Mouse (Mus musculus) stomach, embryonic 16.5 days (tissue): ENCODE measurements around the gene Slc7a15. TPM values are rescaled to one million over a fixed set of nuclear protein-coding genes. Genes with fewer than 3 reads are reported as not detected.

Source experiments
- ATAC-seq: fragments of 200-750 bp; cut with Nextera tagmentation; 2 replicates; pipeline ENCODE4 v1.8.0; 2017; ENCODE audit warnings: moderate number of reproducible peaks, moderate TSS enrichment; ENCODE audit not compliant: insufficient read depth, low FRiP score
- H3K27ac ChIP-seq: fragments of 300-500 bp; sonication (generic); 2 replicates; pipeline ENCODE4 v1.5.1; 2014; ENCODE audit warnings: low read length
- H3K27me3 ChIP-seq: fragments of 300-500 bp; sonication (generic); 2 replicates; pipeline ENCODE4 v1.6.1; 2014; ENCODE audit warnings: low read length, control low read depth, mixed read lengths; ENCODE audit not compliant: control insufficient read depth, insufficient read depth
- H3K36me3 ChIP-seq: fragments of 300-500 bp; sonication (generic); 2 replicates; pipeline ENCODE4 v1.6.1; 2014; ENCODE audit warnings: low read length; ENCODE audit not compliant: control insufficient read depth, insufficient read depth
- H3K4me1 ChIP-seq: fragments of 300-500 bp; sonication (generic); 2 replicates; pipeline ENCODE4 v1.6.1; 2014; ENCODE audit warnings: low read length, control low read depth, mixed read lengths; ENCODE audit not compliant: control insufficient read depth, insufficient read depth
- H3K4me2 ChIP-seq: fragments of 300-500 bp; sonication (generic); 2 replicates; pipeline ENCODE4 v1.6.1; 2014; ENCODE audit warnings: low read depth, low read length, mixed read lengths
- H3K4me3 ChIP-seq: fragments of 300-500 bp; sonication (generic); replicated peaks from 2 replicates; pipeline ENCODE4 v1.5.1; 2014; ENCODE audit warnings: mild to moderate bottlenecking, low read length
- H3K9ac ChIP-seq: fragments of 300-500 bp; sonication (generic); 2 replicates; pipeline ENCODE4 v1.6.1; 2014; ENCODE audit warnings: low read length
- H3K9me3 ChIP-seq: fragments of 300-500 bp; sonication (generic); replicated peaks from 2 replicates; pipeline ENCODE4 v1.6.1; 2016; ENCODE audit warnings: low read length, control low read depth; ENCODE audit not compliant: control insufficient read depth
- WGBS: fragments of 180-500 bp; shearing (Covaris S2); extraction: QIAGEN DNeasy Blood & Tissue Kit; methylation state at CpG from one replicate; pipeline ENCODE4 v1.1.7; 2014; 5-methylcytosine and 5-hydroxymethylcytosine counted together
- polyA plus RNA-seq: library from polyadenylated mRNA; unstranded; fragments of >200 nt; fragmentation: Nextera tagmentation; extraction: Ambion mirVana; gene quantifications from 2 replicates; pipeline ENCODE4 v1.2.1, GENCODE M21; 2015

Slc7a15 gene
- polyA plus RNA-seq, 1 experiment from 2014 or later: not detected

DNA sequence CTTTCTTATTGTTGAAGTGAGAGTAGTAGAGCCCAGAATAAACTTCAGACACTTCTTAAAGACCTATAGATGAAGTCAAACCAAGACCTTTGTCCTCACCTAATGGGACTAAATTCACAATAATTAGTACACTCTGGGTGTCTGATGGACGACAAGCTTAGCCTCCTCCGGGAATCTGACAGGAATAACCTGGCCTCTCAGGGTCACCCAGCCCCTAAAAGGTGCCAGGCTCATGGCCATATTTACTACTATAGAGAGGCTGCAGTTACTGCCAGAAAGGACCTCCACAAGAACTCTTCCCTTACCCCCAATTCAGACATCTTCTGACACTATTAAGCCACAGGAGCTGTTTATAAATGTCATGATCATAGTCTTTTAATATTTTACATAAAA, 101.6 kb downstream of the Slc7a15 start:
- ATAC-seq: no peak
- Histone ChIP-seq H3K4me1 (peaks cover 30% of the 10 kb centered on the region), H3K4me3 (peak overlapping the region; percentile 90), H3K36me3 (no peaks in the 10 kb centered on the region), H3K4me2 (peak overlapping the region; percentile 89), H3K9ac (peak overlapping the region; percentile 57), H3K9me3 (no peaks in the 10 kb centered on the region), H3K27me3 (no peaks in the 10 kb centered on the region), H3K27ac (peak overlapping the region; percentile 96)
- 23% methylated on average over 2 of the region's 2 CpGs for WGBS

DNA sequence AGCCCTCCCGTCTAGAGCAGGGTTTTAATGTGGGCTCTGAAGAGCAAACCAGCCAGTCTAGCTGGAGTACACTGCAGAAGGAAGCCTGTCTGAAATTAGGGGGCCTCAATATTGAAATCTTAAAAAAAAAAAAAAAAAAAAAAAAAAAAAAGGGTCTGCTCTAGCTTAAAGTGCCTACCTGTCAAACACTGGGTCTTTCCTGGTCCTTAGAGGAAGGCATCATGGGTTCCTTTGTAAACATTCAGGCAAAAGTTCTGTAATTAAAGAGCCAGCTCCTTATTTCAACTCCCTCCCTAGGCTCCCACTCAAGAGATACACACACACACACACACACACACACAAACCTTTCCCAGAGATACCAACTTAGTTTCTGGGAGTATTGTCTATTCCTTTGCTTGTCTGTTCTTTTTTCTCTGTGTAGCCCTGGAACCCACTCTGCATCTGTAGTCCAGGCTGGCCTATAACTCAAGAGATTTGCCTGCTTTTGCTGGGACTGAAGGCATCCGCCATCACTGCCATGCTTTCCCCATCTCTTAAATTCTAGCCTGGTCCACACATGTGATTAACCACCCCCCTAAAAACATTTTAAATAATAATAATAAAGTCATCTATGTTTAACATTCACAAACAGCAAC, 102.1 kb downstream of the Slc7a15 start:
- H3K9ac ChIP-seq: peak overlapping the region; percentile 61; the same call in 1 of the 2 replicates
- H3K4me1 ChIP-seq: peaks cover 32% of the 10 kb centered on the region
- no peaks in the 10 kb centered on the region for H3K36me3 ChIP-seq
- H3K27ac ChIP-seq: peak overlapping the region; percentile 96
- no peak for ATAC-seq
- WGBS: 40% methylated on average over 2 of the region's 2 CpGs
- H3K4me3 ChIP-seq: peak overlapping the region; percentile 90
- H3K27me3 ChIP-seq: no peaks in the 10 kb centered on the region
- no peaks in the 10 kb centered on the region for H3K9me3 ChIP-seq
- peak overlapping the region; percentile 89 for H3K4me2 ChIP-seq

DNA sequence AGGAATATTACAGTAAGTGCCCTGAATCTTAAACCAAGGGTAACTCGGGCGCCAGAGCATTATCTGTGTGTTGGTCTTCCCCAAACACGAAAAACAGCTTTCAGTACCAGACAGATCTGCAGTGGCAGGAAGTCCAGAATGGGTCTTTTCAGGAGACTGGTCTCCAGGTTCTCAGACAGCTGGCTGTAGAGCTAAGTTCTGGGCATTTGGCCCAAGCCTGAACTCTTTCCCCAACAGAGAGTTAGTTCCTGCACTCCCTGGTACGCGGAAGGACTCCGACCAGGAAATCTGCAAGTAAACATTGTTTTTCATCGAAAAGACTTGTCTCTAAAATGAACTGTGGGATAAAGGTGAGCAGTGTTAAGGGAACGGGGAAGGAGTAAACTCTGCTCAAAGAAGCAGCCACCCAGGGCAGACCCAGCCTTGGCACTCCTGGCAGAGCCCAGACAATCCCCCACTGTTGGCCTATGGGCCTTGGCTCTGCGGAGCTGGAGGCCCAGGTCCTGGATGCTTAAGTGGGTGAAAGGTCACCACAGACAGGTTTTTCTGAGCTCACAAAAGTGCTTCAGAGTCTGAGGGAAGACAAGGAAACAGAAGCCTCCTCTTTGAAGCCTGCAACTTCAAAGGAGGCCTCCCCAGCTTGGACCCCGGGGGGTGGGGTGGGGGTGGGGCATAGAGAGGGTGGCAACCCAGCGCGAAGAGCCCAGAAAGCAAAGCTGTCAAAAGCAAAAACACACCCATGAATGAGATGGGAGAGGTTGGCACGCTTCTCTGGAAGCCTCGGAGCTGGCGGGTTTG, 102.8 kb downstream of the Slc7a15 start:
- peak overlapping the region; percentile 89 for H3K4me2 ChIP-seq
- peak overlapping the region; percentile 61; the same call in 1 of the 2 replicates for H3K9ac ChIP-seq
- H3K9me3 ChIP-seq: no peaks in the 10 kb centered on the region
- no peaks in the 10 kb centered on the region for H3K36me3 ChIP-seq
- ATAC-seq: peak; percentile 19; the same call in 1 of the 2 replicates
- H3K27ac ChIP-seq: peak overlapping the region; percentile 96
- 13% methylated on average over 15 of the region's 15 CpGs for WGBS
- H3K4me1 ChIP-seq: peaks cover 32% of the 10 kb centered on the region
- H3K4me3 ChIP-seq: peak overlapping the region; percentile 90; the same call in 1 of the 2 replicates
- H3K27me3 ChIP-seq: no peaks in the 10 kb centered on the region

DNA sequence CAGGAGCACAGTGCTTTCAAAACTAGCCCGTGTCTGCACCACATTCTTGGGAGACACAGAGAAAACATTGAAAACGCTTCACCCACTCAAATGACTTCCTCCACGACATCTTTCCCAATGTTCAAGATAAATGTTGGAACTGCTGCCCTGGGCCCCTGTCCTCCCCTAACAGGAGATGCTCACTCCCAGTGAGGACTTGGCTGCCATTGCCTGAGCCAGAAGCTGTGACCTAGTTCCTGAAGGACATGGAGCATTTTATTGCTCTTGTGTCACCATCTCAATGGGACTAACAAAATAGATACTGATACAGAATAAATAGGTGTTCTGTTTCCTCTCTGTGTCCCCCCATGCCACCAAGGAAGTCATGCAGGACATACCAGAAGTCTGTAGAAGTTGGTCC, 104.2 kb downstream of the Slc7a15 start:
- ATAC-seq: no peak
- H3K4me3 ChIP-seq: no peak overlapping the region
- H3K27me3 ChIP-seq: no peaks in the 10 kb centered on the region
- H3K36me3 ChIP-seq: no peaks in the 10 kb centered on the region
- WGBS: 69% methylated on average over 3 of the region's 3 CpGs
- H3K9ac ChIP-seq: no peak overlapping the region
- H3K4me2 ChIP-seq: no peak overlapping the region
- H3K27ac ChIP-seq: no peak overlapping the region
- H3K4me1 ChIP-seq: peaks cover 25% of the 10 kb centered on the region
- H3K9me3 ChIP-seq: no peaks in the 10 kb centered on the region

DNA sequence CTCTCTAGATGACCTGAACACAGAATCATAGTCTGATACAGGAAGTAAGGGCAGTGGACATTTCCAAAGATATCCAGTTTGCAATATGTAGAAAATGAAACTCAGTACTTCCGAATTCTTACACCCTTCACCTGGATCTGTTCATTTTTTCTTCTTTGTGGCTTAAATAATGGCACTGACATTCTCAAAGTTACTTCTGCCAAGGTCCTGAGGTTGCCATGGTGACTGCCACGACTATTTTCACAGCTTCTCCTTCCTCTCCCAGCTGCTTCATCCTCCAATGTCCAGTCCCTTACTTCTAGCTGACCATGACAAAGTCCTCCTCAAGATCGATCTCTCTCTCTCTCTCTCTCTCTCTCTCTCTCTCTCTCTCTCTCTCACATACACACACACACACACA, 105.5 kb downstream of the Slc7a15 start:
- Histone ChIP-seq H3K36me3 (no peaks in the 10 kb centered on the region), H3K27ac (no peak overlapping the region), H3K27me3 (no peaks in the 10 kb centered on the region), H3K4me1 (peaks cover 28% of the 10 kb centered on the region), H3K9me3 (no peaks in the 10 kb centered on the region), H3K4me3 (no peak overlapping the region), H3K9ac (no peak overlapping the region), H3K4me2 (no peak overlapping the region)
- ATAC-seq: no peak
- WGBS: 55% methylated on average over 3 of the region's 3 CpGs

DNA sequence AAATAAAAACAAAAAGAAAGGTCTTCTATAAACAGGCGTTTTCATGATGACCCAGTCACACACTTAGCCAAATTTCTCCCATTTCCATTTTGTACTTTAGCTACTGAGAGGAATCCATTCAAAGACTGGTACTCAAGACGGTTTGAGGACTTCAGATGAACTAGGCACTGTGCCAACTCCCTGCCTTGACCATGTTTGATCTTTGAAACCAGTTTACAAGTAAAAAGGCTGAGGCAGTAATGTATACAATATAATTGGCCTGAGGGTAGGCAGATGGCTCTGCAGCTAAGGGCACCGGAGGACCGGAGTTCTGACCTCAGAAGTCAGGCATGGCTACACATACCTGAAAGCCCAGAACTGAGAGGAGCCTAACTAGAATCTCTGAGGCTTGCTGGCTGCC, 109.8 kb downstream of the Slc7a15 start:
- ATAC-seq: no peak
- Histone ChIP-seq H3K9me3 (no peaks in the 10 kb centered on the region), H3K27me3 (no peaks in the 10 kb centered on the region), H3K4me2 (no peak overlapping the region), H3K27ac (no peak overlapping the region; the same call in 1 of the 2 replicates), H3K9ac (no peak overlapping the region), H3K36me3 (no peaks in the 10 kb centered on the region), H3K4me1 (peaks cover 12% of the 10 kb centered on the region; the same call in 1 of the 2 replicates), H3K4me3 (no peak overlapping the region)
- WGBS: 48% methylated on average over 4 of the region's 4 CpGs

DNA sequence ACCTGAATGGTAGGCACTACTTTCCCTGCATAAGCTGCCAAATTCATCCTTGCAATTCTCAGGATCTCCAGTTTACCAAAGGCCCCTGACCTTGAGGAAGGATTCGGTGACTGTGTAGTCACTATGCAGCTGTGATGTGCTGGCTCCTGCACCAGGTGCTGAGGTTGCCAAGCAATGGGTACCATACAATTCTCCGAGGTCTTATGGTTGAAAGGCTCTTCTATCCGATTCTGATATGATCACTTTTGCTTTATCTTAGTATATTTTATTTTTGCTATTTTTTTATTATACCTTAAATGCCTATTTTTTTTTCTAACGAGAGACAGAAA, 110.2 kb downstream of the Slc7a15 start:
- no peak for ATAC-seq
- peak overlapping the region; percentile 79; the same call in 1 of the 2 replicates for H3K27ac ChIP-seq

DNA sequence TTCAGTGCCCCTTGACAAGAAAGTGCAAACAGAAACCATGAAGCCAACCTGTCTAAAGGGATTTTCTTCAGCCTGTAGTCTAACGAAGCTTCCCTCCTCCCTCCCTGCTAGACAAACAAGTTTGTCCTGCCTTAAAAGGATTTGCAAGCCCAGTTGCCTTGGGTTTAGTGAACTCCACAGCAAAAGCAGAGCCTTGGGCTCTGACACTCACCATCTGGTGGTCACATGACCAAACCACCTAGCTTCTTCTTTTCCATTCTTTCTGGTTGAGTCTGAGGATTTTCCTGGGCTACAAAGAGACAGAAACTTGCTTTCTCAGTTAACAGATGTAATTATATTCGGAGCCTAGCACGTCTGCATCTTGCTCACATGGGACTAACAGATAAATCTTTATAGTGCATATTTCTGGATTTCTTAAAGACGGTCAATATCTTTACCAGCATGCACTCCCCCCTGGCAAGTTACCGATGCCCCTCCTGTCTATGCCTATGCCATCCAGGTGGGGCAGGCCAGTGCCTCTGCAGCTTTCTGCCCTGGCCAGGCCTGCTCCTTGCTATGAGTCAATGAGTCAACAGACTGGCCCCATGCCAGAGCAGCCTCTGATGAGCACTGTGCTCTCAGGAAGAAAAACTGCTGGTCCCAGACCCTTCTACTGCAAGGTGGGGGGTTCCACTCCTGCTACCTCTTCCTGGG, 110.8 kb downstream of the Slc7a15 start:
- peak; percentile 89 for ATAC-seq
- 47% methylated on average over 5 of the region's 5 CpGs for WGBS
- no peak overlapping the region for H3K4me3 ChIP-seq
- peaks cover 12% of the 10 kb centered on the region; the same call in 1 of the 2 replicates for H3K4me1 ChIP-seq
- H3K36me3 ChIP-seq: no peaks in the 10 kb centered on the region
- no peak overlapping the region for H3K9ac ChIP-seq
- no peak overlapping the region for H3K4me2 ChIP-seq
- peak overlapping the region; percentile 79 for H3K27ac ChIP-seq
- no peaks in the 10 kb centered on the region for H3K9me3 ChIP-seq
- H3K27me3 ChIP-seq: no peaks in the 10 kb centered on the region

More for the DNA sequence above, 110.2 kb downstream of the Slc7a15 start:
- WGBS: 76% methylated on average over 4 of the region's 4 CpGs
- no peaks in the 10 kb centered on the region for H3K36me3 ChIP-seq
- peaks cover 12% of the 10 kb centered on the region; the same call in 1 of the 2 replicates for H3K4me1 ChIP-seq
- no peak overlapping the region for H3K9ac ChIP-seq
- H3K27me3 ChIP-seq: no peaks in the 10 kb centered on the region
- no peaks in the 10 kb centered on the region for H3K9me3 ChIP-seq
- H3K4me2 ChIP-seq: no peak overlapping the region
- H3K4me3 ChIP-seq: no peak overlapping the region

DNA sequence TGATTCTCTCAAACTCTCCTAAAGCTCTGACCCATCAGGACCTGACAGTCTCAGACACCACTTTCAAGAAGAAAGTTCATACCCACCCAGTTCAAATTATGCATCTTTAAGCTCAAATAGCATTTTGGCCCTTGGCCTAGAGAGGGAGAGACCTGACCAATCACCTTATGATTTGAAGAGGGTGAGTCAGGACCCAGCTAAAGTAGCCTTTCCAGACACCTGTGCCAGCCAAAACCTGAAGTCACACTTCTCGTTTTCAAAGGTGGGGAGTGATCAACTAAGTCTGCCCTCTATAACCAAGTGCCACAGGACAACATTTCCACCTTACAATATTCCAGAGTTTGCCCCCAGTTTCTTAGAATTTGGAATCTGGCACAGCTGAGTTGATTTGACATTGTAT, 111.6 kb downstream of the Slc7a15 start:
- Histone ChIP-seq H3K4me1 (peaks cover 12% of the 10 kb centered on the region; the same call in 1 of the 2 replicates), H3K27me3 (no peaks in the 10 kb centered on the region), H3K9me3 (no peaks in the 10 kb centered on the region), H3K4me3 (no peak overlapping the region), H3K9ac (no peak overlapping the region), H3K27ac (peak overlapping the region; percentile 79), H3K4me2 (no peak overlapping the region), H3K36me3 (no peaks in the 10 kb centered on the region)
- WGBS: 63% methylated on average over 1 of the region's 1 CpGs
- ATAC-seq: no peak
